Mouse (Mus musculus): ENCODE measurements around the gene Diexf.

- TF ChIP-seq POLR2A (IDR thresholded peaks at IDR 0.05; ENCODE audit: low read depth, low read length), result no peak
- TF ChIP-seq CTCF (IDR thresholded peaks at IDR 0.05; ENCODE audit: borderline replicate concordance, insufficient read depth, low read length), result no peak
Measured at GRCm38 (mm10) chr1:193125835-193126234, 4.2 kb downstream of the Diexf start.

All from embryonic fibroblast, embryonic 13.5 days (primary cell).